Mouse (Mus musculus) forebrain, embryonic 11.5 days (tissue): ENCODE measurements around the gene Sycp3. TPM values are rescaled to one million over a fixed set of nuclear protein-coding genes. Genes with fewer than 3 reads are reported as not detected.

ENCODE experiments used
- ATAC-seq: fragments of 200-750 bp; cut with Nextera tagmentation; replicated peaks from 2 replicates; pipeline ENCODE4 v1.8.0; 2017; ENCODE audit warnings: moderate TSS enrichment; ENCODE audit not compliant: low FRiP score
- DNase-seq: peaks from one replicate; pipeline ENCODE4 v3.0.0-alpha.2; 2017; ENCODE audit warnings: low spot score
- H3K27ac ChIP-seq: fragments of 300-500 bp; sonication (generic); 2 replicates; pipeline ENCODE4 v1.5.1; 2014; ENCODE audit warnings: low read depth, low read length
- H3K27me3 ChIP-seq: fragments of 300-500 bp; sonication (generic); 2 replicates; pipeline ENCODE4 v1.6.1; 2014; ENCODE audit warnings: mild to moderate bottlenecking, low read length, mixed read lengths; ENCODE audit not compliant: control insufficient read depth, insufficient read depth
- H3K36me3 ChIP-seq: fragments of 300-500 bp; sonication (generic); 2 replicates; pipeline ENCODE4 v1.6.1; 2014; ENCODE audit warnings: mild to moderate bottlenecking, low read length, moderate library complexity, mixed read lengths; ENCODE audit not compliant: control insufficient read depth, insufficient read depth
- H3K4me1 ChIP-seq: fragments of 300-500 bp; sonication (generic); replicated peaks from 2 replicates; pipeline ENCODE4 v1.6.1; 2014; ENCODE audit warnings: low read length, mixed read lengths; ENCODE audit not compliant: control insufficient read depth, insufficient read depth
- H3K4me2 ChIP-seq: fragments of 300-500 bp; sonication (generic); 2 replicates; pipeline ENCODE4 v1.6.1; 2014; ENCODE audit warnings: low read depth, mild to moderate bottlenecking, low read length, moderate library complexity, mixed read lengths; ENCODE audit not compliant: severe bottlenecking
- H3K4me3 ChIP-seq: fragments of 300-500 bp; sonication (generic); 2 replicates; pipeline ENCODE4 v1.5.1; 2014; ENCODE audit warnings: low read depth, low read length
- H3K9ac ChIP-seq: fragments of 300-500 bp; sonication (generic); 2 replicates; pipeline ENCODE4 v1.6.1; 2014; ENCODE audit warnings: low read length
- H3K9me3 ChIP-seq: fragments of 300-500 bp; sonication (generic); 2 replicates; pipeline ENCODE4 v1.6.1; 2016; ENCODE audit warnings: low read length, mixed read lengths; ENCODE audit not compliant: control insufficient read depth
- whole genome bisulfite sequencing: fragments of 180-500 bp; shearing (Covaris S2); extraction: QIAGEN DNeasy Blood & Tissue Kit; methylation state at CpG from one replicate; pipeline ENCODE4 v1.1.7; 2014; 5-methylcytosine and 5-hydroxymethylcytosine counted together
- polyA plus RNA-seq: library from polyadenylated mRNA; unstranded; fragments of >200 nt; fragmentation: Nextera tagmentation; extraction: Ambion mirVana; gene quantifications from 2 replicates; pipeline ENCODE4 v1.2.1, GENCODE M21; 2014

Sycp3 gene
- polyA plus RNA-seq, 1 experiment from 2014 or later = 0.37 TPM

- no peak for ATAC-seq
- WGBS = 83% methylated on average over 8 of the region's 8 CpGs
- no peaks in the 10 kb centered on the region for H3K36me3 ChIP-seq
These were observed 33.3 kb downstream of the Sycp3 start for GRCm38 (mm10) chr10:88492658-88493057.

GRCm38 (mm10) chr10:88494959-88495587 lies 35.7 kb downstream of the Sycp3 start:
- no peaks in the 10 kb centered on the region for H3K27me3 ChIP-seq
- no peaks in the 10 kb centered on the region for H3K36me3 ChIP-seq
- ATAC-seq = no peak
- H3K9me3 ChIP-seq = no peaks in the 10 kb centered on the region
- H3K9ac ChIP-seq = no peak overlapping the region
- no peak overlapping the region for H3K27ac ChIP-seq
- WGBS = 85% methylated on average over 4 of the region's 4 CpGs
- no peak for DNase-seq
- H3K4me2 ChIP-seq = no peak overlapping the region
- H3K4me1 ChIP-seq = no peaks in the 10 kb centered on the region
- H3K4me3 ChIP-seq = no peak overlapping the region

More at GRCm38 (mm10) chr10:88492658-88493057, 33.3 kb downstream of the Sycp3 start:
- no peaks in the 10 kb centered on the region for H3K27me3 ChIP-seq
- no peak overlapping the region for H3K27ac ChIP-seq
- DNase-seq = no peak
- H3K4me1 ChIP-seq = no peaks in the 10 kb centered on the region
- H3K9ac ChIP-seq = no peak overlapping the region
- H3K4me3 ChIP-seq = no peak overlapping the region
- H3K4me2 ChIP-seq = no peak overlapping the region
- no peaks in the 10 kb centered on the region for H3K9me3 ChIP-seq

GRCm38 (mm10) chr10:88496864-88497564 lies 37.6 kb downstream of the Sycp3 start:
- H3K27ac ChIP-seq = no peak overlapping the region
- 73% methylated on average over 11 of the region's 11 CpGs for WGBS
- no peak overlapping the region for H3K9ac ChIP-seq
- no peaks in the 10 kb centered on the region for H3K9me3 ChIP-seq
- H3K4me3 ChIP-seq = no peak overlapping the region
- no peak overlapping the region for H3K4me2 ChIP-seq
- H3K4me1 ChIP-seq = no peaks in the 10 kb centered on the region
- no peaks in the 10 kb centered on the region for H3K27me3 ChIP-seq
- DNase-seq (no peak), ATAC-seq (no peak)
- no peaks in the 10 kb centered on the region for H3K36me3 ChIP-seq

GRCm38 (mm10) chr10:88499993-88500392 lies 40.6 kb downstream of the Sycp3 start:
- Histone ChIP-seq H3K9me3 (no peaks in the 10 kb centered on the region), H3K4me3 (no peak overlapping the region), H3K4me1 (peaks cover 4% of the 10 kb centered on the region; the same call in 1 of the 2 replicates), H3K27me3 (no peaks in the 10 kb centered on the region), H3K9ac (no peak overlapping the region), H3K4me2 (no peak overlapping the region), H3K27ac (no peak overlapping the region), H3K36me3 (no peaks in the 10 kb centered on the region)
- ATAC-seq = no peak
- 71% methylated on average over 5 of the region's 5 CpGs for WGBS
- DNase-seq = no peak

- H3K4me3 ChIP-seq = no peak overlapping the region
- no peaks in the 10 kb centered on the region for H3K27me3 ChIP-seq
- no peak overlapping the region for H3K9ac ChIP-seq
- peaks cover 4% of the 10 kb centered on the region; the same call in 1 of the 2 replicates for H3K4me1 ChIP-seq
- DNase-seq (no peak), ATAC-seq (no peak)
- H3K36me3 ChIP-seq = no peaks in the 10 kb centered on the region
- no peak overlapping the region for H3K27ac ChIP-seq
- WGBS = 86% methylated on average over 10 of the region's 10 CpGs
- H3K9me3 ChIP-seq = no peaks in the 10 kb centered on the region
- H3K4me2 ChIP-seq = no peak overlapping the region
These were observed 42.0 kb downstream of the Sycp3 start for GRCm38 (mm10) chr10:88501370-88501769.

GRCm38 (mm10) chr10:88501886-88502765 lies 42.8 kb downstream of the Sycp3 start:
- Histone ChIP-seq H3K4me3 (no peak overlapping the region), H3K27me3 (no peaks in the 10 kb centered on the region), H3K4me2 (no peak overlapping the region), H3K4me1 (peaks cover 4% of the 10 kb centered on the region; the same call in 1 of the 2 replicates), H3K27ac (no peak overlapping the region), H3K9me3 (no peaks in the 10 kb centered on the region), H3K36me3 (no peaks in the 10 kb centered on the region), H3K9ac (no peak overlapping the region)
- DNase-seq (no peak), ATAC-seq (no peak)
- 76% methylated on average over 13 of the region's 13 CpGs for WGBS

GRCm38 (mm10) chr10:88502919-88503318 lies 43.5 kb downstream of the Sycp3 start:
- no peak for DNase-seq
- H3K36me3 ChIP-seq = no peaks in the 10 kb centered on the region
- H3K4me3 ChIP-seq = peak overlapping the region; percentile 70
- no peak overlapping the region for H3K27ac ChIP-seq
- no peak; the same call in 1 of the 2 replicates for ATAC-seq
- H3K9me3 ChIP-seq = no peaks in the 10 kb centered on the region
- H3K4me1 ChIP-seq = peaks cover 4% of the 10 kb centered on the region; the same call in 1 of the 2 replicates
- peak overlapping the region; percentile 79 for H3K9ac ChIP-seq
- 54% methylated on average over 4 of the region's 4 CpGs for whole genome bisulfite sequencing
- H3K27me3 ChIP-seq = no peaks in the 10 kb centered on the region
- H3K4me2 ChIP-seq = peak overlapping the region; percentile 84
